Mouse (Mus musculus): Measurements from ENCODE around the gene Gm3486.
"Not testable (repeated sequence)": the region's sequence is repeated elsewhere in the genome, so short reads cannot be mapped to it uniquely, and the experiment has no call there.

The Gm3486 gene

DNA sequence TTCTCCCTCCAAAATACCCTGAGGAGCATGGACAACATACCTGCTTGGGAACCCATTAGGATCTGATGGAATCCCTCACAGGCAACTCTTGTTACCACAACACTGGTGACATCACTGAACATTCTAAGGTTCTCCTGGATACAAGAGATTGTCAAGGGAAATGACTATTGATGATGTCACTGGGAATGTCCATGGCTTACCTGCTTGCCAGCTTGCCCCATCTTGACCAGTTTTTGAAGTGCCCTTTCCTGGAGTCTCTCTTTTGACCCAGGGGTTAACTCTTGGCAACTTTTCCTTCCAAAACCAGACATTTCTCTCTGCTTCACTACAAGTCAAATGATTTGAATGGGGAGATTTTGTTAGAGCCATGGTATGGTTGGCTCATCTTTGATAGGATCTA lies at the start of gene Gm3486:
Gene Gm3486, minus strand, starts transcription at position 101 of the 400 bp plus-strand sequence.
- not testable (repeated sequence) for DNase-seq (ENCODE audit: low spot score in 2 of 2)

DNA sequence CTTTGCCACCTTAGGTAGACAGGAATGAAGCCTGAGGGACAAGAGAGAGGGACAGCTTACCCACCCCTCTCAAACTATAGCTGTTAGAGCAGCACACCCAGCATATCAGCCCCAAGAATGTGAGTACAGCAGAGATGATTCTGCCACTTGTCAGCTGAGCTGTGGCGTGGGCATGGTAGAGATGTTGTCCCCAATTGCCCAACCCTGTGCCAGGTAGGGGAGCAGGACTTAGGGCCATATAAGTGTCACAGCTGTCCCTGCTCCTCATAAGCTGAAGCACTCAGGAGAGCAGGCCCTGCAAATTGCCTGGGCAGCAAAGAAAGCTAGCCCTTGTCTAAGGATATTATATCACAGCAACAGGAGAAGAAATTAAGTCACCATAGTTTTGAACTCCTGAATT lies 35.4 kb upstream of the Gm3486 start:
- not testable (repeated sequence) for DNase-seq (ENCODE audit: low spot score in 2 of 2)

DNA sequence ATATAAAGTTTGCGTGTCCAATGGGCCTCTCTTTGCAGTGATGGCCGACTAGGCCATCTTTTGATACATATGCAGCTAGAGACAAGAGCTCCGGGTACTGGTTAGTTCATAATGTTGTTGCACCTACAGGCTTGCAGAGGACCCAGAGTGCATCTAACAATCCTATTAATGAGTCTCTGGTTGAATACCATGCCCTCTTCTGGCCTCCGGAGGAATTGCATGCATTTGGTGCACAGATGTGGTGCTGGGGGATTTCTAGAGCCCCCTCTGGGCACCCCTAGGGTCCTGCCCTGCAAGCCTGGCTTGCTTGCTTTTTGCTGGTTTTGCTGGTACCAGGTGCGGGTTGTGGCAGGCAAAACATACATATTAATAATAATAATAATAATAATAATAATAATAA lies 31.4 kb upstream of the Gm3486 start:
- not testable (repeated sequence) for DNase-seq (ENCODE audit: low spot score in 2 of 2)

GRCm38 (mm10) chr14:41453418-41453817 lies 35.9 kb downstream of the Gm3486 start, which contains the start of gene Gm7954:
Gene Gm7954 (minus strand): TSS chr14:41453518.
- DNase-seq (ENCODE audit: low spot score in 2 of 2) = not testable (repeated sequence)
